In the genomic region with DNA sequence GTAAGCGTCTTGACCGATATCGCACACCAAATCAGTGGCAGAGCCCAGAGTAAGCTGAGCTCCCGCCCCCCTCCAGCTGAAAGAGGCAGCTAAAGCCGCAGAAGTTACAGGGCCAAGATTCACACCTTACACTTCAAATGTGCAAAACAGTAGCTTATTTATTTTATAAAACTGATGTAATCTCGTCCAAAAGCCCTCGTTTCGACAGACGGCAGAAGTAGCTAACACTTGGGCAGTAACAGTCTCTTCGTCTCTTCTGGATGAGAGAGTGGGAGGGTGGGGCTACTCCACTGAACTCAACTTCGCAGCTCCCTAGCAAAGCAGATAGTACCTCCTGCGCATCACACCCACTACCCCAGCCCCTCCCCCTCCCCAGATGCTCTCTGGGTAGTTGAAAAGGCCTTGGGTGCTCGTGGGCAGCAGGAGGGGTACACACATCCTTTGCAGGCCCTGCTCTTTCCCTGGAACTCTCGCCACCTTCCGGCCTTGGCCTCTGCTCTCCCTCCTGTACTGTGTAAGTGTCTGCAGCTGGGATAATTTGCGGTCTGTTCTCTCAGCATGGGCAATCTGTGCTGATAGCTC, we compare ENCODE assay signal across 9 mouse cellular contexts.
A peak's percentile ranks its signal among the peaks of the same experiment; 100 is the strongest.
DNase-seq lines count a peak whose midpoint lies in the region; ATAC-seq and TF ChIP-seq lines count a peak whose summit lies in the region.
"Had no signal": no experiment of that assay in that cellular context is flagged by ENCODE, and none has a peak within 500 bp of the region (broad histone marks: within the 10 kb centered on the region; RNA-seq: fewer than 3 reads in every experiment).

No protein-coding gene starts in this region.

- no peaks in the 10 kb centered on the region for H3K9me3 ChIP-seq in kidney, postnatal 0 days (replicated peaks; ENCODE audit: low read length)
- no peaks in the 10 kb centered on the region for H3K9me3 ChIP-seq in embryonic facial prominence, embryonic 10.5 days
- no peaks in the 10 kb centered on the region for H3K9me3 ChIP-seq in limb, embryonic 11.5 days (ENCODE audit: control insufficient read depth, low read length)
- H3K9me3 ChIP-seq in stomach, embryonic 15.5 days, result no peaks in the 10 kb centered on the region

- no peaks in the 10 kb centered on the region for H3K27me3 ChIP-seq in kidney, postnatal 0 days (ENCODE audit: insufficient read depth, low read length)
- H3K27me3 ChIP-seq in embryonic facial prominence, embryonic 10.5 days (replicated peaks; ENCODE audit: low read depth, poor library complexity, severe bottlenecking), result peaks cover 33% of the 10 kb centered on the region
- H3K27me3 ChIP-seq in limb, embryonic 11.5 days (ENCODE audit: control insufficient read depth, insufficient read depth, low read length), result no peaks in the 10 kb centered on the region
- H3K27me3 ChIP-seq in stomach, embryonic 15.5 days (replicated peaks), result no peaks in the 10 kb centered on the region

- no peak for DNase-seq in kidney, postnatal 0 days (ENCODE audit: low spot score)
- no peak for DNase-seq in kidney, adult 18-20 months
- peak; percentile 73 for DNase-seq in embryonic facial prominence, embryonic 10.5 days (ENCODE audit: low spot score)
- DNase-seq in limb, embryonic 11.5 days (ENCODE audit: low spot score), result peak; percentile 69
- DNase-seq in urinary bladder, postnatal 4 days (ENCODE audit: low spot score in 2 of 2), result no peak
- no peak for DNase-seq in spleen, postnatal 36 days (ENCODE audit: low spot score in 2 of 2)

- H3K4me2 ChIP-seq in kidney, postnatal 0 days (ENCODE audit: low read length), result peak overlapping the region; percentile 29; the same call in 1 of the 2 replicates
- peak overlapping the region; percentile 18; the same call in 1 of the 2 replicates for H3K4me2 ChIP-seq in limb, embryonic 11.5 days (ENCODE audit: low read depth, severe bottlenecking)
- peak overlapping the region; percentile 24; the same call in 1 of the 2 replicates for H3K4me2 ChIP-seq in stomach, embryonic 15.5 days

- no peak for ATAC-seq in kidney, postnatal 0 days (replicated peaks; ENCODE audit: low FRiP score, low read depth)
- ATAC-seq in limb, embryonic 11.5 days (ENCODE audit: insufficient number of reproducible peaks, low FRiP score, low TSS enrichment, low read depth), result 0 out of 2 replicates have a peak, but pooled peaks have one; percentile 61
- ATAC-seq in stomach, embryonic 15.5 days (ENCODE audit: insufficient read depth, low FRiP score, low read depth), result no peak
- ATAC-seq: activated CD4-positive, CD25-positive, alpha-beta regulatory T cell, adult 4 months had no signal

- 31% methylated on average over 16 of the region's 16 CpGs for WGBS in kidney, postnatal 0 days
- 6% methylated on average over 16 of the region's 16 CpGs for WGBS in embryonic facial prominence, embryonic 10.5 days
- WGBS in limb, embryonic 11.5 days, result 10% methylated on average over 16 of the region's 16 CpGs
- 29% methylated on average over 16 of the region's 16 CpGs for WGBS in stomach, embryonic 15.5 days

- no peak for TF ChIP-seq CTCF in kidney, postnatal 0 days (IDR thresholded peaks at IDR 0.05; ENCODE audit: low read depth)

- H3K36me3 ChIP-seq in kidney, postnatal 0 days (ENCODE audit: insufficient read depth, low read length), result no peaks in the 10 kb centered on the region
- H3K36me3 ChIP-seq in embryonic facial prominence, embryonic 10.5 days (replicated peaks), result no peaks in the 10 kb centered on the region
- H3K36me3 ChIP-seq in limb, embryonic 11.5 days (ENCODE audit: control insufficient read depth, insufficient read depth, low read length), result no peaks in the 10 kb centered on the region
- H3K36me3 ChIP-seq in stomach, embryonic 15.5 days, result no peaks in the 10 kb centered on the region

- H3K9ac ChIP-seq in kidney, postnatal 0 days (ENCODE audit: low read depth, low read length), result no peak overlapping the region
- H3K9ac ChIP-seq in limb, embryonic 11.5 days (ENCODE audit: low read length), result no peak overlapping the region
- H3K9ac ChIP-seq in stomach, embryonic 15.5 days, result no peak overlapping the region

- no peak overlapping the region for H3K4me3 ChIP-seq in kidney, postnatal 0 days (replicated peaks; ENCODE audit: low read depth, low read length)
- H3K4me3 ChIP-seq in embryonic facial prominence, embryonic 10.5 days, result peak overlapping the region; percentile 32
- no peak overlapping the region for H3K4me3 ChIP-seq in limb, embryonic 11.5 days (ENCODE audit: low read depth, low read length)
- no peak overlapping the region for H3K4me3 ChIP-seq in stomach, embryonic 15.5 days (replicated peaks)
- H3K4me3 ChIP-seq: erythroblast, embryonic 14.5 days had no signal

- H3K27ac ChIP-seq in kidney, postnatal 0 days, result no peak overlapping the region
- peak overlapping the region; percentile 84 for H3K27ac ChIP-seq in embryonic facial prominence, embryonic 10.5 days (replicated peaks)
- no peak overlapping the region for H3K27ac ChIP-seq in limb, embryonic 11.5 days (replicated peaks; ENCODE audit: low read depth, low read length)
- no peak overlapping the region for H3K27ac ChIP-seq in stomach, embryonic 15.5 days

- no peaks in the 10 kb centered on the region; the same call in 1 of the 2 replicates for H3K4me1 ChIP-seq in kidney, postnatal 0 days (replicated peaks; ENCODE audit: insufficient read depth, low read length)
- H3K4me1 ChIP-seq in embryonic facial prominence, embryonic 10.5 days, result peaks cover 52% of the 10 kb centered on the region
- H3K4me1 ChIP-seq in limb, embryonic 11.5 days (ENCODE audit: control insufficient read depth, insufficient read depth, low read length), result peaks cover 7% of the 10 kb centered on the region
- peaks cover 16% of the 10 kb centered on the region for H3K4me1 ChIP-seq in stomach, embryonic 15.5 days

Comparison
In these comparisons a context has a peak if more than half of its experiments do, and no peak if none do; other contexts are left out.
1. DNase-seq: peak in embryonic facial prominence, embryonic 10.5 days (single experiment) and limb, embryonic 11.5 days (single experiment); none in kidney, postnatal 0 days (single experiment), kidney, adult 18-20 months (single experiment), urinary bladder, postnatal 4 days (0 of 2) and spleen, postnatal 36 days (0 of 2).
2. Peak in every context shown above with its lines, with median percentiles within 50 percentile points of each other: H3K4me2 ChIP-seq.